Mouse (Mus musculus) forelimb bud, embryonic 11.5 days (tissue): ENCODE measurements at regions not wholly inside any gene's neighbourhood (a gene's known extent, or its start where the extent isn't known, plus 50 kb on each side); places are given as distances from the start of the nearest gene placed in this dataset.

Experiments
- DNase-seq: peaks from one replicate; pipeline ENCODE4 v3.0.0-alpha.2; 2012; ENCODE audit warnings: low read depth, low spot score

- DNase-seq = no peak
Measured at GRCm38 (mm10) chr15:6180261-6180660, 119.3 kb upstream of the Dab2 start.

- no peak for DNase-seq
Measured at GRCm38 (mm10) chr15:6183627-6184026, 116.0 kb upstream of the Dab2 start.

GRCm38 (mm10) chr15:6191845-6192244 is 107.7 kb upstream of the Dab2 start:
- DNase-seq = no peak

GRCm38 (mm10) chr15:6207239-6207638 is 92.3 kb upstream of the Dab2 start:
- DNase-seq = no peak

- peak; percentile 63 for DNase-seq
Measured at GRCm38 (mm10) chr15:6209301-6209700, 90.3 kb upstream of the Dab2 start.

GRCm38 (mm10) chr15:6218087-6218486 is 81.5 kb upstream of the Dab2 start:
- DNase-seq = no peak

- no peak for DNase-seq
Measured at GRCm38 (mm10) chr15:6225227-6225626, 74.4 kb upstream of the Dab2 start.

GRCm38 (mm10) chr15:6230618-6231017 is 69.0 kb upstream of the Dab2 start:
- no peak for DNase-seq

- DNase-seq = no peak
Measured at GRCm38 (mm10) chr15:6231308-6232103, 68.1 kb upstream of the Dab2 start.

GRCm38 (mm10) chr15:6233621-6234020 is 66.0 kb upstream of the Dab2 start:
- no peak for DNase-seq

GRCm38 (mm10) chr15:6236583-6236982 is 63.0 kb upstream of the Dab2 start:
- no peak for DNase-seq

- no peak for DNase-seq
Measured at GRCm38 (mm10) chr15:6237726-6238125, 61.9 kb upstream of the Dab2 start.

- DNase-seq = peak; percentile 87
Measured at GRCm38 (mm10) chr15:6238133-6238532, 61.5 kb upstream of the Dab2 start.

GRCm38 (mm10) chr15:6238755-6239154 is 60.8 kb upstream of the Dab2 start:
- DNase-seq = no peak

GRCm38 (mm10) chr15:6242132-6242531 is 57.5 kb upstream of the Dab2 start:
- DNase-seq = no peak

- no peak for DNase-seq
Measured at GRCm38 (mm10) chr15:6244401-6244800, 55.2 kb upstream of the Dab2 start.

GRCm38 (mm10) chr15:6245950-6246894 is 53.4 kb upstream of the Dab2 start:
- DNase-seq = no peak

- no peak for DNase-seq
Measured at GRCm38 (mm10) chr15:6248470-6248869, 51.1 kb upstream of the Dab2 start.
